Mouse (Mus musculus): ENCODE measurements around the gene Arid3a.

DNA sequence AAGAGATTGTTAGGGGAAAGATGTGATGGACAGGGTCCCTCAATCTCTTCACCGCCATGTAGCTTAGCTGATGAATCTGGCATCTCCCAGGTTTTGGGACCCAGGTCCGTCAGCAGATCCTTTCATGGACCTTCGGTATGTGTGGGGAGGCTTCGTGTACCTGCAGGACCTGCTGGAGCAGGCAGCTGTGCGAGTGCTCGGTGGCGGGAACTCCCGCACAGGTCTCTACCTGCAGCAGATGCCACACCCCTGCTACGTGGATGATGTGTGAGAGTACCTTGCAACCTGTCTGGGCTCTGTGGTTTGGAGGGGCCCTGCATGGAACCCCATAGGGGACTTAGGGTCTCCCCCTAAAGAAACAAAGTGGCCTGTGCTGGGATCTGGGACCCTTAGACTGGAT is 75.1 kb downstream of the Arid3a start:
- TF ChIP-seq POLR2A (IDR thresholded peaks at IDR 0.05; ENCODE audit: control insufficient read depth, low read depth, low read length) = no peak
- no peak for TF ChIP-seq CTCF (IDR thresholded peaks at IDR 0.05; ENCODE audit: control insufficient read depth, insufficient read depth, insufficient replicate concordance, low read depth, low read length)
